Mouse (Mus musculus) stomach, embryonic 16.5 days (tissue): ENCODE data around the gene Plac9a. TPM values are rescaled to one million over a fixed set of nuclear protein-coding genes. Genes with fewer than 3 reads are reported as not detected.
A peak's percentile ranks its signal among the peaks of the same experiment; 100 is the strongest.

ENCODE experiments used
- ATAC-seq: fragments of 200-750 bp; cut with Nextera tagmentation; 2 replicates; pipeline ENCODE4 v1.8.0; 2017; ENCODE audit warnings: moderate number of reproducible peaks, moderate TSS enrichment; ENCODE audit not compliant: insufficient read depth, low FRiP score
- H3K27ac ChIP-seq: fragments of 300-500 bp; sonication (generic); 2 replicates; pipeline ENCODE4 v1.5.1; 2014; ENCODE audit warnings: low read length
- H3K27me3 ChIP-seq: fragments of 300-500 bp; sonication (generic); 2 replicates; pipeline ENCODE4 v1.6.1; 2014; ENCODE audit warnings: low read length, control low read depth, mixed read lengths; ENCODE audit not compliant: control insufficient read depth, insufficient read depth
- H3K36me3 ChIP-seq: fragments of 300-500 bp; sonication (generic); 2 replicates; pipeline ENCODE4 v1.6.1; 2014; ENCODE audit warnings: low read length; ENCODE audit not compliant: control insufficient read depth, insufficient read depth
- H3K4me1 ChIP-seq: fragments of 300-500 bp; sonication (generic); 2 replicates; pipeline ENCODE4 v1.6.1; 2014; ENCODE audit warnings: low read length, control low read depth, mixed read lengths; ENCODE audit not compliant: control insufficient read depth, insufficient read depth
- H3K4me2 ChIP-seq: fragments of 300-500 bp; sonication (generic); 2 replicates; pipeline ENCODE4 v1.6.1; 2014; ENCODE audit warnings: low read depth, low read length, mixed read lengths
- H3K4me3 ChIP-seq: fragments of 300-500 bp; sonication (generic); replicated peaks from 2 replicates; pipeline ENCODE4 v1.5.1; 2014; ENCODE audit warnings: mild to moderate bottlenecking, low read length
- H3K9ac ChIP-seq: fragments of 300-500 bp; sonication (generic); 2 replicates; pipeline ENCODE4 v1.6.1; 2014; ENCODE audit warnings: low read length
- H3K9me3 ChIP-seq: fragments of 300-500 bp; sonication (generic); replicated peaks from 2 replicates; pipeline ENCODE4 v1.6.1; 2016; ENCODE audit warnings: low read length, control low read depth; ENCODE audit not compliant: control insufficient read depth
- WGBS: fragments of 180-500 bp; shearing (Covaris S2); extraction: QIAGEN DNeasy Blood & Tissue Kit; methylation state at CpG from one replicate; pipeline ENCODE4 v1.1.7; 2014; 5-methylcytosine and 5-hydroxymethylcytosine counted together
- polyA plus RNA-seq: library from polyadenylated mRNA; unstranded; fragments of >200 nt; fragmentation: Nextera tagmentation; extraction: Ambion mirVana; gene quantifications from 2 replicates; pipeline ENCODE4 v1.2.1, GENCODE M21; 2015

The Plac9a gene
- polyA plus RNA-seq, 1 experiment from 2014 or later, result not detected

DNA sequence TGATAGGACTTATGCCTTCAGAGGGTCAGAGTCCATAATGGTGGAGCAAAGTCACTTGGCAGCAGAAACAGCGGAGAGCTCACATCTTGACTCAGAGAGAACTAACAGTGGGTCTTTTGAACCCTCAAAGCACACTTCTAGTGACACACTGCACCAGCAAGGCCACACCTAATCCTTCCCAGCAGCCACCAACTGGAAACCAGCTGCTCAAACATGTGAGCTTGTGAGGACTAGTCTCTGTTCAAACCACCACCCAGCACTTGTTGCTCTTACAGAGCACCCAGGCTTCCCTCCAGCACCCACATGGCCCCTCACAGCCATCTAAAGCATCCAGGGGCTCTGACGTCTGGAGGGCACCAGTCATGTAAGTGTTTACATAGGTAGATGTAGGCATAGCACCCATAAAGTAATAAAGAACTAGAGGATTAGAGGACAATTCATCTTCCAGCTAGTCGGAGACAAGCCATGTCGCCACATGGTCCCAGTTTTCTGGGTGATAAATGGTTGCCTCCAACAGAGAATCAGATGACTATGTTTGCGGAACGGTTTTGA lies 57.0 kb downstream of the Plac9a start:
- 0 out of 2 replicates have a peak, but pooled peaks have one; percentile 12 for ATAC-seq
- WGBS, result 61% methylated on average over 6 of the region's 6 CpGs

DNA sequence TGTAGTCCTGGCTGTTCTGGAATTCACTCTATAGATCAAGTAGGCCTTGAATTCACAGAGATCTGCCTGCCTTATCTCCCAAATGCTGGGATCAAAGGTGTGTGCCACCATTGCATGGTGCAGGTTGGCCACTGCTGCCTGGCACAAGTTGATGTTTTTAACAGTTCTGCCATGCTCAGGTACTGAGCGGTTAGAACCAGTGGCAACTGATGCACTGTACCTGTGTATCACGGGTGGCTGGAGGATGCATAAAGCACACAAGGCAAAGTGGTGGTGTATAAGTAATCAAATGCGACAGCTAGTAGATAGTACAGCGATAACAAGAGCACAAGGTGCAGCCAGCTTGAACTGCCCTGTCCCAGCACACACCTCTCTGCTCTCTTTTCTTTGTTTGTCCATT lies 58.5 kb downstream of the Plac9a start:
- Histone ChIP-seq H3K27me3 (no peaks in the 10 kb centered on the region), H3K4me1 (peaks cover 16% of the 10 kb centered on the region), H3K4me2 (no peak overlapping the region), H3K27ac (no peak overlapping the region), H3K9ac (no peak overlapping the region), H3K36me3 (no peaks in the 10 kb centered on the region), H3K4me3 (no peak overlapping the region), H3K9me3 (no peaks in the 10 kb centered on the region)
- 74% methylated on average over 4 of the region's 4 CpGs for WGBS
- no peak for ATAC-seq

More for the DNA sequence above, 57.0 kb downstream of the Plac9a start:
- no peaks in the 10 kb centered on the region for H3K9me3 ChIP-seq
- no peak overlapping the region for H3K4me3 ChIP-seq
- no peaks in the 10 kb centered on the region for H3K36me3 ChIP-seq
- H3K9ac ChIP-seq, result no peak overlapping the region
- H3K4me1 ChIP-seq, result peaks cover 16% of the 10 kb centered on the region
- no peaks in the 10 kb centered on the region for H3K27me3 ChIP-seq
- H3K27ac ChIP-seq, result no peak overlapping the region
- no peak overlapping the region for H3K4me2 ChIP-seq

DNA sequence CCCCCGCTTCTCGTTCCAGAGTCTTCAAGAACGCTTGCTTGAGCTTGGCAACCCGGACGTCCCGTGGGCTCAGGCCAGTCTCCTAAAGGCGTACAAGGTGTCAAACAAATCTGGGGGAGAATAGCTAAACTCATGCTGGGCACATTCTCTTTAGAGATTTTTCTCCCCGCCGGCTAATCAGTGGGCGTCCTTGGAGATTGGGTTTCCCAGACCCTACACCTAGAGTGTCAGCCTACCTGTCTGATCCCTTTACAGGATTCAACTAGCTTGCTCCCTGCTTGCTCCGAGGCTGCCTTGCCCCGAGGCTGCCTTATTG lies 60.3 kb downstream of the Plac9a start:
- Histone ChIP-seq H3K27me3 (no peaks in the 10 kb centered on the region), H3K27ac (peak overlapping the region; percentile 78), H3K9me3 (no peaks in the 10 kb centered on the region), H3K4me1 (peaks cover 14% of the 10 kb centered on the region), H3K4me2 (peak overlapping the region; percentile 91), H3K36me3 (no peaks in the 10 kb centered on the region), H3K9ac (peak overlapping the region; percentile 87), H3K4me3 (peak overlapping the region; percentile 81)
- no peak for ATAC-seq
- WGBS, result 3% methylated on average over 12 of the region's 12 CpGs

DNA sequence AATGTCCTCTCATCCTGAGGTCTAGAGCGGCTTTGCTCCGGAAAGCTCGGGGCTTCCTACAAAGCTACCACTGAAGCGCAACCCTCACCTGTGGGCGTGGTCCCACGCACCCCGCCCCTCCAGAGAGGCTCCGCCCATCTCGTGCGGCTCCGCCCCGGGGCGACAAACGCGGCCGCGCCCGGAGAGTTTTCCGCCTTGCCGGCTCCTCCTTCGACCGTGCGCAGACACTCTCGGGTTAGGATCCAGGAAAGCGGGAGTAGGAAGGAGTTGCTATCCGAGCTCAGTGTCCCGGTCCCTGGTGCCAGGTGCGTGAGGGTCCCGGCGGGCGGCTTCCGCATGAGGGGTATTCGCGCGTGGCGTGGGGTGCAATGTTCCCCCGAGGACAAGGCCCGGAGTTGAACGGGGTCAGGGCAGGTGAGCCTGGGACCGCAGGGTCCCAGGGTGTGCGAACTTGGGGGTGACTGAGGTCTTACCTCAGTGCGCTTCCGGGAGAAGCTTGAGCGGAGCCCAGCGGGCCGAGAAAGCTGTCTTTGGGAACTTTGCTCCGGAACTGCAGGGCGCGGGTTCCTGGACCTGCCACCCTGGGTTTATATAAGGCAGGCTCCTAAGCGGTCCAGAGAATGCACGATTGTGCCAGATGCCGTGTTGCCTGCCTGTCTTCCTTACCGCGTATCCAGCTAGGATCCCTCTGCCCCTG lies 60.8 kb downstream of the Plac9a start, which contains the start of gene Anxa11:
TSS of gene Anxa11 (plus strand) at position 166 of the 697 bp plus-strand sequence.
- no peaks in the 10 kb centered on the region for H3K27me3 ChIP-seq
- H3K9ac ChIP-seq, result peak within 1 kb of the TSS; percentile 87
- H3K4me1 ChIP-seq, result peaks cover 10% of the 10 kb centered on the region
- peak within 1 kb of the TSS; percentile 78 for H3K27ac ChIP-seq
- ATAC-seq, result peak; percentile 91
- no peaks in the 10 kb centered on the region for H3K36me3 ChIP-seq
- under 1% methylated on average over 54 of the region's 54 CpGs for WGBS
- peak within 1 kb of the TSS; percentile 91 for H3K4me2 ChIP-seq
- H3K4me3 ChIP-seq, result peak within 1 kb of the TSS; percentile 81
- H3K9me3 ChIP-seq, result no peaks in the 10 kb centered on the region

DNA sequence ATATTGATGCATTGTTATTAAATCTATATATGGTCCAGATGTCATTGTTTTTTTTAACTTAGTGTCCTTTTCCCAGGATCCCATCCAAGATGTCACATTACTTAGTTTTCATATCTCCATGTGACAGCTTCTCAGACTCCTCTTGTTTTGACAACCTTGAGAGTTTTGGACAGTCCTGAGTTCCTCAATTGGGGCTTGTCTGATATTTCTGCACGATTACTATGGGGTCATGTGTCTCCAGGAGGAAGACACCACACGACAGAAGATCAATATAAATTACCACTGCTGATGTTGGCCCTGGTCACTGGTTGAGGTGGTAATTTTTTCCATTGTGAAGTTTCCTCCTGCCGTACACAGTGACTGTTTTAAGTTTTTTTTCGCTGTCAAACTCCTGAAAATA lies 61.3 kb downstream of the Plac9a start:
- Histone ChIP-seq H3K9ac (peak overlapping the region; percentile 87; the same call in 1 of the 2 replicates), H3K36me3 (no peaks in the 10 kb centered on the region), H3K4me2 (peak overlapping the region; percentile 91), H3K4me1 (peaks cover 7% of the 10 kb centered on the region), H3K27me3 (no peaks in the 10 kb centered on the region), H3K27ac (no peak overlapping the region), H3K4me3 (peak overlapping the region; percentile 81), H3K9me3 (no peaks in the 10 kb centered on the region)
- no peak for ATAC-seq
- 1% methylated on average over 4 of the region's 4 CpGs for WGBS

DNA sequence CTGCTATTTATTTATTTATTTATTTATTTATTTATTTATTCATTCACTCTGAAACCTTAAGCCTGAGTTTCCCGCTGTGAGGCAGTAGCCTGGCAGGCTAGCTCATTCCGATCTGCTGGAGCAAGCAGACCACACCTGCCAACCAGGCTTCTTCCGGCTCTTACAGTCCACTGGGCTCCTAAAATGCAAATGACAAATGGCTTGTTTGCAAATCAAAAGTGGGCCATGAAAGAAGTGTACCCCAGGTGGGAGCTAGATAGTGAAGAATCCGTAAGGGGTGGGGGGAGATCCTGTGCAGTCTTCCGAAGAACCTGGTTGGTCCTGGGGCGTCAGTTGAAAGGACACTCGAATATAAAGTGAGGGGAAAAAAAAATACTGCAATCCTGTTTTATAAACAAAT lies 61.9 kb downstream of the Plac9a start:
- no peaks in the 10 kb centered on the region for H3K36me3 ChIP-seq
- WGBS, result 28% methylated on average over 7 of the region's 7 CpGs
- H3K27ac ChIP-seq, result no peak overlapping the region
- H3K9ac ChIP-seq, result no peak overlapping the region
- no peak overlapping the region for H3K4me2 ChIP-seq
- no peak for ATAC-seq
- no peaks in the 10 kb centered on the region for H3K27me3 ChIP-seq
- H3K4me3 ChIP-seq, result no peak overlapping the region
- no peaks in the 10 kb centered on the region for H3K9me3 ChIP-seq
- peaks cover 4% of the 10 kb centered on the region; the same call in 1 of the 2 replicates for H3K4me1 ChIP-seq

DNA sequence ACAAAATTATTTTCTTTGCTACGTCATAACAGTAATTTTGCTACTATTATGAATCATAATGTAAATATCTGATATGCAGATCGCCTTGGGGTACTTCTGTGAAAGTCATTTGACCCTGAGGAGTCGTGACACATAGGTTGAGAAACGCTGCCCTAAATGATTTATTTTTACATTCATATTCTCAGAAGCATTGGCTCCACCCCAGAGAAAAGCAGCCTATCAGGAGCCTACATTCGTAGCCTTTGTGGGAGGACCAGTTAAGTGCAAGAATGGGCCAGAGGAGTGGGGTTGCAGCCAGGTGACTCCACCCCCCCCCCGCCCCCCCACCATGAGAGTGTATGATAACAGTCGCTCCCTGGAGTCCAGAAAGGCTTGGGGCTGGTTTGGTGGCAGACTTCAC lies 63.1 kb downstream of the Plac9a start:
- Histone ChIP-seq H3K27me3 (no peaks in the 10 kb centered on the region), H3K4me2 (no peak overlapping the region), H3K36me3 (no peaks in the 10 kb centered on the region), H3K9ac (no peak overlapping the region), H3K4me1 (peaks cover 4% of the 10 kb centered on the region; the same call in 1 of the 2 replicates), H3K9me3 (no peaks in the 10 kb centered on the region), H3K4me3 (no peak overlapping the region), H3K27ac (no peak overlapping the region)
- no peak for ATAC-seq
- WGBS, result 61% methylated on average over 7 of the region's 7 CpGs

DNA sequence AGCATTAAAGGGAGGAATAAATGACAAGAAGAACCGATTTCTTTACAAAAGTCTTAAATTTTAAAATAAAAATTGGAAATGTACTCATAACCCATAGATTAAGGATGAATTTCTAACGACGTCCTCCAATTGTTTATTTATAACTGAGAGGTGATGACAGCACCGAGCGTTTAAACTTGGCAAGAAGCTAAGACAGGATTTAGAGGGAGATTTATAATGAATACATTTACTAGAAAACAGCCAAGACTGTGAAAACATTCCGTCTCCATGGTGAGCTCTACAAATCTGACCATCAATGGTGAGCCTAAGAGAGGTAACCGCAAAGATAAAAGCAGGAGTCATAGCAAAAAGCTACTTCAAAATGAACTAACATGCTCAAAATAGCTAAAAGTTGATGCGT lies 64.5 kb downstream of the Plac9a start:
- H3K4me2 ChIP-seq, result no peak overlapping the region
- H3K27me3 ChIP-seq, result no peaks in the 10 kb centered on the region
- peaks cover 4% of the 10 kb centered on the region; the same call in 1 of the 2 replicates for H3K4me1 ChIP-seq
- no peaks in the 10 kb centered on the region for H3K36me3 ChIP-seq
- H3K27ac ChIP-seq, result no peak overlapping the region
- H3K9ac ChIP-seq, result no peak overlapping the region
- 50% methylated on average over 8 of the region's 8 CpGs for WGBS
- no peak for ATAC-seq
- no peak overlapping the region for H3K4me3 ChIP-seq
- no peaks in the 10 kb centered on the region for H3K9me3 ChIP-seq
